Mouse (Mus musculus): ENCODE data around the gene H60b. TPM values are rescaled to one million over a fixed set of nuclear protein-coding genes. Genes with fewer than 3 reads are reported as not detected.
"Not testable (repeated sequence)": the region's sequence is repeated elsewhere in the genome, so short reads cannot be mapped to it uniquely, and the experiment has no call there.

The H60b gene
- polyA plus RNA-seq (2012; ENCODE audit: insufficient read depth, insufficient read length, low replicate concordance, missing spikeins): not detected in 2 replicates

GRCm38 (mm10) chr10:22158310-22158999 lies at the start of gene H60b, which contains the start of gene Raet1e:
TSS of gene H60b (plus strand) at chr10:22158586.
TSS of gene Raet1e (plus strand) at chr10:22158569.
- not testable (repeated sequence) for H3K4me1 ChIP-seq (ENCODE audit: control insufficient read depth, insufficient read depth, low read length); H3K4me3 ChIP-seq (ENCODE audit: insufficient read depth, low read depth, low read length); H3K27ac ChIP-seq (ENCODE audit: insufficient read depth, low read depth, low read length)
- under 1% methylated on average over 48 of the region's 48 CpGs for WGBS

- 3% methylated on average over 19 of the region's 19 CpGs for WGBS
Observed at GRCm38 (mm10) chr10:22140665-22141280, 17.6 kb upstream of the H60b start.

GRCm38 (mm10) chr10:22142194-22142593 lies 16.2 kb upstream of the H60b start:
- H3K4me1 ChIP-seq (ENCODE audit: control insufficient read depth, insufficient read depth, low read length); H3K4me3 ChIP-seq (ENCODE audit: insufficient read depth, low read depth, low read length); H3K27ac ChIP-seq (ENCODE audit: insufficient read depth, low read depth, low read length): not testable (repeated sequence)
- 93% methylated on average over 1 of the region's 1 CpGs for WGBS

More at GRCm38 (mm10) chr10:22140665-22141280, 17.6 kb upstream of the H60b start:
- TF ChIP-seq CTCF (IDR thresholded peaks at IDR 0.05; ENCODE audit: insufficient read depth, low read depth, low read length): no peak
- no peak for TF ChIP-seq POLR2A (IDR thresholded peaks at IDR 0.05; ENCODE audit: insufficient read depth, low read depth, low read length)
- Histone ChIP-seq H3K27ac (ENCODE audit: insufficient read depth, low read depth, low read length) (no peak overlapping the region), H3K4me3 (ENCODE audit: insufficient read depth, low read depth, low read length) (peak overlapping the region; percentile 35), H3K4me1 (ENCODE audit: control insufficient read depth, insufficient read depth, low read length) (peaks cover 4% of the 10 kb centered on the region; the same call in 1 of the 2 replicates)

GRCm38 (mm10) chr10:22142926-22143325 lies 15.5 kb upstream of the H60b start:
- no peak overlapping the region for H3K27ac ChIP-seq (ENCODE audit: insufficient read depth, low read depth, low read length)
- H3K4me3 ChIP-seq (ENCODE audit: insufficient read depth, low read depth, low read length): no peak overlapping the region
- 76% methylated on average over 5 of the region's 5 CpGs for WGBS
- TF ChIP-seq CTCF (IDR thresholded peaks at IDR 0.05; ENCODE audit: insufficient read depth, low read depth, low read length) (no peak), POLR2A (IDR thresholded peaks at IDR 0.05; ENCODE audit: insufficient read depth, low read depth, low read length) (no peak)
- peaks cover 4% of the 10 kb centered on the region; the same call in 1 of the 2 replicates for H3K4me1 ChIP-seq (ENCODE audit: control insufficient read depth, insufficient read depth, low read length)

- Histone ChIP-seq H3K4me1 (ENCODE audit: control insufficient read depth, insufficient read depth, low read length) (peaks cover 23% of the 10 kb centered on the region), H3K27ac (ENCODE audit: insufficient read depth, low read depth, low read length) (no peak overlapping the region), H3K4me3 (ENCODE audit: insufficient read depth, low read depth, low read length) (peak overlapping the region; percentile 42)
- TF ChIP-seq POLR2A (IDR thresholded peaks at IDR 0.05; ENCODE audit: insufficient read depth, low read depth, low read length): no peak
- TF ChIP-seq CTCF (IDR thresholded peaks at IDR 0.05; ENCODE audit: insufficient read depth, low read depth, low read length): no peak
- WGBS: under 1% methylated on average over 50 of the region's 50 CpGs
Observed at GRCm38 (mm10) chr10:22148441-22149072, 9.8 kb upstream of the H60b start.

- Histone ChIP-seq H3K27ac (ENCODE audit: insufficient read depth, low read depth, low read length) (no peak within 1 kb of the TSS), H3K4me1 (ENCODE audit: control insufficient read depth, insufficient read depth, low read length) (peaks cover 23% of the 10 kb centered on the region), H3K4me3 (ENCODE audit: insufficient read depth, low read depth, low read length) (peak within 1 kb of the TSS; percentile 42)
- TF ChIP-seq CTCF (IDR thresholded peaks at IDR 0.05; ENCODE audit: insufficient read depth, low read depth, low read length) (no peak), POLR2A (IDR thresholded peaks at IDR 0.05; ENCODE audit: insufficient read depth, low read depth, low read length) (no peak)
- 1% methylated on average over 37 of the region's 37 CpGs for WGBS
Observed at GRCm38 (mm10) chr10:22149073-22149690, 9.2 kb upstream of the H60b start, which contains the start of gene E030030I06Rik. TSS of gene E030030I06Rik (minus strand) at chr10:22149270.

- Histone ChIP-seq H3K4me3 (ENCODE audit: insufficient read depth, low read depth, low read length) (peak overlapping the region; percentile 42; the same call in 1 of the 2 replicates), H3K27ac (ENCODE audit: insufficient read depth, low read depth, low read length) (no peak overlapping the region), H3K4me1 (ENCODE audit: control insufficient read depth, insufficient read depth, low read length) (peaks cover 23% of the 10 kb centered on the region)
- under 1% methylated on average over 50 of the region's 50 CpGs for WGBS
- TF ChIP-seq CTCF (IDR thresholded peaks at IDR 0.05; ENCODE audit: insufficient read depth, low read depth, low read length) (no peak), POLR2A (IDR thresholded peaks at IDR 0.05; ENCODE audit: insufficient read depth, low read depth, low read length) (no peak)
Observed at GRCm38 (mm10) chr10:22149691-22150465, 8.5 kb upstream of the H60b start.

GRCm38 (mm10) chr10:22150593-22150992 lies 7.8 kb upstream of the H60b start:
- no peak for TF ChIP-seq CTCF (IDR thresholded peaks at IDR 0.05; ENCODE audit: insufficient read depth, low read depth, low read length)
- TF ChIP-seq POLR2A (IDR thresholded peaks at IDR 0.05; ENCODE audit: insufficient read depth, low read depth, low read length): no peak
- no peak overlapping the region for H3K27ac ChIP-seq (ENCODE audit: insufficient read depth, low read depth, low read length)
- H3K4me1 ChIP-seq (ENCODE audit: control insufficient read depth, insufficient read depth, low read length): peaks cover 23% of the 10 kb centered on the region
- 2% methylated on average over 27 of the region's 27 CpGs for WGBS
- no peak overlapping the region for H3K4me3 ChIP-seq (ENCODE audit: insufficient read depth, low read depth, low read length)

GRCm38 (mm10) chr10:22151056-22151862 lies 7.1 kb upstream of the H60b start:
- peaks cover 23% of the 10 kb centered on the region for H3K4me1 ChIP-seq (ENCODE audit: control insufficient read depth, insufficient read depth, low read length)
- H3K4me3 ChIP-seq (ENCODE audit: insufficient read depth, low read depth, low read length); H3K27ac ChIP-seq (ENCODE audit: insufficient read depth, low read depth, low read length): not testable (repeated sequence)
- 2% methylated on average over 55 of the region's 55 CpGs for WGBS

GRCm38 (mm10) chr10:22151863-22152640 lies 6.3 kb upstream of the H60b start:
- not testable (repeated sequence) for H3K4me3 ChIP-seq (ENCODE audit: insufficient read depth, low read depth, low read length); H3K27ac ChIP-seq (ENCODE audit: insufficient read depth, low read depth, low read length)
- H3K4me1 ChIP-seq (ENCODE audit: control insufficient read depth, insufficient read depth, low read length): peaks cover 23% of the 10 kb centered on the region
- 8% methylated on average over 11 of the region's 11 CpGs for WGBS

- H3K4me1 ChIP-seq (ENCODE audit: control insufficient read depth, insufficient read depth, low read length): peaks cover 23% of the 10 kb centered on the region
- not testable (repeated sequence) for H3K27ac ChIP-seq (ENCODE audit: insufficient read depth, low read depth, low read length); H3K4me3 ChIP-seq (ENCODE audit: insufficient read depth, low read depth, low read length)
- WGBS: 17% methylated on average over 7 of the region's 7 CpGs
Observed at GRCm38 (mm10) chr10:22153147-22153690, 5.2 kb upstream of the H60b start.

Measured in olfactory bulb, adult 2 months (tissue).